Mouse (Mus musculus) ES-Bruce4 (cell line): Measurements from ENCODE around the gene Igf2r. TPM values are rescaled to one million over a fixed set of nuclear protein-coding genes. Genes with fewer than 3 reads are reported as not detected.

ENCODE experiments used
- H3K27ac ChIP-seq: 2 replicates; pipeline ENCODE4 v1.5.1; 2012; ENCODE audit warnings: low read length, inconsistent platforms; ENCODE audit not compliant: insufficient read depth
- H3K27me3 ChIP-seq: 2 replicates; pipeline ENCODE4 v1.6.1; 2012; ENCODE audit warnings: mild to moderate bottlenecking, low read length, inconsistent platforms; ENCODE audit not compliant: control insufficient read depth, poor library complexity, insufficient read depth, severe bottlenecking
- H3K36me3 ChIP-seq: 2 replicates; pipeline ENCODE4 v1.6.1; 2012; ENCODE audit warnings: inconsistent platforms, mild to moderate bottlenecking, low read length, moderate library complexity; ENCODE audit not compliant: control insufficient read depth, poor library complexity, insufficient read depth, severe bottlenecking
- H3K4me1 ChIP-seq: one replicate; pipeline ENCODE4 v1.8.1; 2011; ENCODE audit warnings: low read length; ENCODE audit not compliant: control insufficient read depth, insufficient read depth
- H3K4me3 ChIP-seq: 2 replicates; pipeline ENCODE4 v1.5.1; 2011; ENCODE audit warnings: low read depth, mild to moderate bottlenecking, low read length
- H3K9ac ChIP-seq: 2 replicates; pipeline ENCODE4 v1.6.1; 2012; ENCODE audit warnings: low read depth, mild to moderate bottlenecking, inconsistent platforms; ENCODE audit not compliant: poor library complexity, severe bottlenecking
- H3K9me3 ChIP-seq: replicated peaks from 2 replicates; pipeline ENCODE4 v1.6.1; 2012; ENCODE audit warnings: mild to moderate bottlenecking, low read length, inconsistent platforms; ENCODE audit not compliant: control insufficient read depth, poor library complexity, insufficient read depth, severe bottlenecking
- CTCF ChIP-seq: IDR thresholded peaks from one replicate; pipeline ENCODE4 v1.8.1; 2011; ENCODE audit warnings: low read depth, low read length
- EP300 ChIP-seq: IDR thresholded peaks from 2 replicates; pipeline ENCODE4 v1.6.1; 2011; ENCODE audit warnings: low read depth, low read length; ENCODE audit not compliant: insufficient read depth
- POLR2A ChIP-seq: IDR thresholded peaks from one replicate; pipeline ENCODE4 v1.8.1; 2011; ENCODE audit warnings: low read length; ENCODE audit not compliant: insufficient read depth
- polyA plus RNA-seq: library from polyadenylated mRNA; stranded (reverse); fragments of >200 nt; gene quantifications from 2 replicates; pipeline ENCODE4 v1.2.4, GENCODE M21; 2011; ENCODE audit warnings: low read depth; ENCODE audit not compliant: missing spikeins, insufficient read depth, insufficient read length

Gene Igf2r
- polyA plus RNA-seq, 1 experiment = 61.4 TPM

DNA sequence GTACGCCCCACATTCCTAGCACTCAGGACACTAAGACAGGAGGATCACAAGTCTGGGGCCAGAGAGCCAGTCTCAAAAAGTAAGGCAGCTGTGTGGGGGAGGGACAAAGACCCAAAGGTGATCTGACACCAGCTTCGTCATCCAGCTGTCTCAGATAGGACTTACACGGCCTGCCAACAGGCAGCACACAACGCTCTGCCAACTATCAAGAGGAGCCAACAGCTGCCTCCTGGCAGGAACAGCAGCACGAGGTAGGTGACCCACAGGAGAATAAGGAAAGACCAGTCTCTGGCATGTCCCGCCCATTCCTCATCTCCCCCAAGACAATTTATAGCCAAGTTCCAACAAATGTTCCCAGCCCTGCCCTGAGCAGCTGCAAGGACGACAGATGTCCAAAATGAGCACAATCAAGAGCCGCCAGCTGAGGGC, 9.8 kb downstream of the Igf2r start:
- H3K9me3 ChIP-seq = no peaks in the 10 kb centered on the region
- no peak overlapping the region for H3K4me3 ChIP-seq
- no peaks in the 10 kb centered on the region for H3K4me1 ChIP-seq
- no peaks in the 10 kb centered on the region for H3K27me3 ChIP-seq
- no peak for TF ChIP-seq CTCF
- no peak for TF ChIP-seq POLR2A
- TF ChIP-seq EP300 = no peak
- no peak overlapping the region for H3K9ac ChIP-seq
- H3K36me3 ChIP-seq = no peaks in the 10 kb centered on the region
- no peak overlapping the region for H3K27ac ChIP-seq

DNA sequence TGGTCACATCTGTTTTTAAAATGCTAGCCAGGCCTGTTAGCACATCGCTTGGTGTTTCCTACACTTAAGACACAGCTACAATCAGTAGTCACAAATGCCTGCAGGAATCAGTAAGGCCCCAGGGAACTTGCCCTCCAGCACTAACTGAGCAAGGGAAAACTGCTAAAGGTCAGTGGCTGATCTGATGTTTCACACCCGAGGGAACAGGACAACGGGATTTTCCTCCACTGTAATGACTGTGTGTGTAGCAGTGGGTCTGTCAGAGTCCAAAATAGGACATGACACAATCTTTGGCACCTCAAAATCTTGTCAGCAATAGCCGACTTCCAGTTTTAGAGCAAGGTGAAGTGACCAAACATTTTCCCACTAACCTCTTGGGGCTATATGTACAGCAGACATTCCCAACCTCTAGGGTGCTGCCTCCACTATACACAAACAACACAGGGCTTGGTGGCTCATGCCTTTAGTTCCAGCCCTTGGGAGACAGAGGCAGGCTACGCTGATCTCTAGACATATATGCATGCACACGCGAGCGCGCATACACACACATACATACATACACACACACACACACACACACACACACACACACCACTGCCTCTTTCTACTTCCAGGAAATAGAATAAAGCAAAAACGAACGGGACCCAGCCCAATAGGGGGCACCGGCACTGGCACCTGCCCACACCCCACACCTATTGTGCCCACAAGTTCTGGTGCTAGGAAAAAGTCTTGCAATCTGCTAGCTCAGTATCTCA, 10.6 kb downstream of the Igf2r start:
- TF ChIP-seq EP300 = no peak
- TF ChIP-seq CTCF = no peak
- TF ChIP-seq POLR2A = no peak
- Histone ChIP-seq H3K27me3 (no peaks in the 10 kb centered on the region), H3K27ac (no peak overlapping the region), H3K4me3 (no peak overlapping the region), H3K4me1 (no peaks in the 10 kb centered on the region), H3K36me3 (no peaks in the 10 kb centered on the region), H3K9ac (no peak overlapping the region), H3K9me3 (no peaks in the 10 kb centered on the region)

DNA sequence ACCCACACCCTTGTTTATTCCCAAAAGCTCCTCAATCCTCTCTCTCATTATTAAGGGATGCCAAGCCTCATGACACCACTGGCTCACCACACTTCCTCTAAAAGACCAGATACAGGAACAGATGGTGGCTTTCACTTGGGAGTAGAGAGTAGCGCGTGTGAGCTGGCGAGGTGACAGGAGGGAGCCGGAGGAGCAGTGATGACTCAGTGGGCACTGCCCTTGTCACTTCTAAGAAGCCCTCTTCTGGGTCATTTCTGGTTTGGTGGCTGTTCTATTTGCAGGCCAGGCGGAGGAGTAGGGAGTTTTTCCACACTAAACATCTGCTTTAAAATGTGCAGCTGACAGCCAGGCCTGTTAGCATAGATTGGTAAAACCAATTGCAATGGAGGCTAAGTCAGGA, 11.5 kb downstream of the Igf2r start:
- Histone ChIP-seq H3K9ac (no peak overlapping the region), H3K9me3 (no peaks in the 10 kb centered on the region), H3K27ac (no peak overlapping the region), H3K27me3 (no peaks in the 10 kb centered on the region), H3K4me3 (no peak overlapping the region), H3K36me3 (no peaks in the 10 kb centered on the region), H3K4me1 (no peaks in the 10 kb centered on the region)
- TF ChIP-seq EP300 (no peak), CTCF (no peak), POLR2A (no peak)

DNA sequence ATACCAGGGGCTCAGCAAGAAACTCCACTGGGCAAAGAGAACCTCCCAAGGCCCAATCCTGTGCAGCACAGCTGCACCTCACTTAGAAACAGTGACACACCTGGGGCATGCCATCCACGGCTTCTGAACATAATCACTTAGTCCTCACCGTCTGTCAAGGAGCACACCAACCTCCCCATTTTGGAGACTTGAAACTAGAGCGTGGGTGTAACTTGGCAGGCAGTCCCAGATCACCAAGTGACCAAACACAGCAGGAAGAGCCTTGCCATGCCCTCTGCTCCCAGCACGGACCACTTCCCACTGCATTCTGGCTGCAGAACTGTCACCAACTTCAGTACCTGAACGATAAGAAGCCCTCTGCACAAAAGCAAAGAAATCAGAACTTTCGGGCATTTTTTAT, 12.3 kb downstream of the Igf2r start:
- H3K27ac ChIP-seq = no peak overlapping the region
- no peak overlapping the region for H3K9ac ChIP-seq
- TF ChIP-seq EP300 (no peak), POLR2A (no peak), CTCF (no peak)
- H3K36me3 ChIP-seq = no peaks in the 10 kb centered on the region
- H3K9me3 ChIP-seq = no peaks in the 10 kb centered on the region
- H3K27me3 ChIP-seq = no peaks in the 10 kb centered on the region
- no peak overlapping the region for H3K4me3 ChIP-seq
- H3K4me1 ChIP-seq = peaks cover 3% of the 10 kb centered on the region

DNA sequence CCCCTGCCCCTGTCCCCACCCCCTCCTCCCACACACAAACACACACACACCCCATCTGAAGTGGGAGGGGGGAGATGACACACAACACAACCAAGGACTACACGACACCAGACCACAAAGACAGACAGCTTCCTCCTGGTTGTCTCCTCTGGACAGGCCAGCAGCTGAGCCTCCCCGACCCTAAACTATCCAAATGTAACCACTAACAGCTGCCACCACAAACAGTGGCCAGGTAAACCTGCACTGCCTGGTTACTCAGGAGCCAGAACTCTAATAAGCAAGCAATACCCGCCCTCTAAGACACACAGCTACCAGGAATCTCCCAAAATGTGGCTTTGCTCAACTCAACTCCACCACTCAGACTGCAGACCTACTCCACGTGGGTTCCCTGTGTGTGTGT, 13.5 kb downstream of the Igf2r start:
- TF ChIP-seq EP300 (no peak), CTCF (no peak), POLR2A (no peak)
- Histone ChIP-seq H3K9me3 (no peaks in the 10 kb centered on the region), H3K4me3 (no peak overlapping the region), H3K4me1 (peaks cover 5% of the 10 kb centered on the region), H3K27me3 (no peaks in the 10 kb centered on the region), H3K36me3 (no peaks in the 10 kb centered on the region), H3K27ac (no peak overlapping the region), H3K9ac (no peak overlapping the region)

DNA sequence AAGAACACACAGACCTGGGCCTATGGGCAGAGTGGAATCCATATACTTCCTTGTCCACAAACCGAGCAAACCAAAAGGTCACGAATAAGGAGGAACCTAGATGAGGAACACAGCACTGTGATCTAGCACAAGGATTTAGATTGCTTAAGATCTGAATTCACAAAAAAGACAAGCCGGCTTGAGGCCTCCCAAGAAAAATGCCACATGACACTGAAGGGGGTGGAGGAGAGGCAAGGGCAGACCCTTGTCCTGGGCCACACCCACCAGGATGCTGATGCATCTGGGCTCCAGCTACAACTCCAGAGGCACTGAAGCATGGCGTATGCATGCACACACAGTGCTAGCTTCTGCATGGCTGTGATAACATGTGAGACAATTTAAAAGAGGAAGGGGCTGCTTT, 14.3 kb downstream of the Igf2r start:
- no peak overlapping the region for H3K4me3 ChIP-seq
- no peaks in the 10 kb centered on the region for H3K9me3 ChIP-seq
- H3K27me3 ChIP-seq = no peaks in the 10 kb centered on the region
- no peak for TF ChIP-seq CTCF
- TF ChIP-seq POLR2A = no peak
- no peaks in the 10 kb centered on the region for H3K36me3 ChIP-seq
- no peak overlapping the region for H3K27ac ChIP-seq
- no peak overlapping the region for H3K9ac ChIP-seq
- H3K4me1 ChIP-seq = peaks cover 5% of the 10 kb centered on the region
